Mouse (Mus musculus): ENCODE measurements around the gene Mpg. TPM values are rescaled to one million over a fixed set of nuclear protein-coding genes. Genes with fewer than 3 reads are reported as not detected.
A peak's percentile ranks its signal among the peaks of the same experiment; 100 is the strongest.
"Not testable (repeated sequence)": the region's sequence is repeated elsewhere in the genome, so short reads cannot be mapped to it uniquely, and the experiment has no call there.

The Mpg gene
- total RNA-seq, 2 experiments from 2014 or later: 8.9 to 11.1 TPM

GRCm38 (mm10) chr11:32200075-32200601 is 26.2 kb upstream of the Mpg start, which contains the start of gene Il9r:
Gene Il9r, minus strand, starts transcription at chr11:32200279.
- peak; percentile 72 for ATAC-seq (replicated peaks; ENCODE audit: low FRiP score, low TSS enrichment, poor library complexity, severe bottlenecking)

- ATAC-seq (replicated peaks; ENCODE audit: low FRiP score, low TSS enrichment, poor library complexity, severe bottlenecking): not testable (repeated sequence)
These were observed 25.3 kb upstream of the Mpg start for GRCm38 (mm10) chr11:32200992-32201391.

GRCm38 (mm10) chr11:32201922-32202685 is 24.2 kb upstream of the Mpg start:
- no peak for ATAC-seq (replicated peaks; ENCODE audit: low FRiP score, low TSS enrichment, poor library complexity, severe bottlenecking)

GRCm38 (mm10) chr11:32205058-32205873 is 21.0 kb upstream of the Mpg start, which contains the start of gene Snrnp25:
Gene Snrnp25, plus strand, starts transcription at chr11:32205415.
- peak; percentile 97 for ATAC-seq (replicated peaks; ENCODE audit: low FRiP score, low TSS enrichment, poor library complexity, severe bottlenecking)

- ATAC-seq (replicated peaks; ENCODE audit: low FRiP score, low TSS enrichment, poor library complexity, severe bottlenecking): no peak
These were observed 15.7 kb upstream of the Mpg start for GRCm38 (mm10) chr11:32210623-32211022.

GRCm38 (mm10) chr11:32215372-32216162 is 10.7 kb upstream of the Mpg start:
- no peak for ATAC-seq (replicated peaks; ENCODE audit: low FRiP score, low TSS enrichment, poor library complexity, severe bottlenecking)

GRCm38 (mm10) chr11:32216851-32217250 is 9.5 kb upstream of the Mpg start:
- peak; percentile 74 for ATAC-seq (replicated peaks; ENCODE audit: low FRiP score, low TSS enrichment, poor library complexity, severe bottlenecking)

GRCm38 (mm10) chr11:32218501-32219050 is 7.7 kb upstream of the Mpg start:
- ATAC-seq (replicated peaks; ENCODE audit: low FRiP score, low TSS enrichment, poor library complexity, severe bottlenecking): no peak

GRCm38 (mm10) chr11:32219287-32219686 is 7.0 kb upstream of the Mpg start:
- ATAC-seq (replicated peaks; ENCODE audit: low FRiP score, low TSS enrichment, poor library complexity, severe bottlenecking): no peak

- ATAC-seq (replicated peaks; ENCODE audit: low FRiP score, low TSS enrichment, poor library complexity, severe bottlenecking): no peak
These were observed 5.6 kb upstream of the Mpg start for GRCm38 (mm10) chr11:32220607-32221224.

GRCm38 (mm10) chr11:32221225-32221950 is 4.9 kb upstream of the Mpg start:
- ATAC-seq (replicated peaks; ENCODE audit: low FRiP score, low TSS enrichment, poor library complexity, severe bottlenecking): no peak

GRCm38 (mm10) chr11:32221951-32222409 is 4.3 kb upstream of the Mpg start, which contains the start of gene Rhbdf1:
Gene Rhbdf1, minus strand, starts transcription at chr11:32222300.
- no peak for ATAC-seq (replicated peaks; ENCODE audit: low FRiP score, low TSS enrichment, poor library complexity, severe bottlenecking)

GRCm38 (mm10) chr11:32222570-32223194 is 3.6 kb upstream of the Mpg start:
- no peak for ATAC-seq (replicated peaks; ENCODE audit: low FRiP score, low TSS enrichment, poor library complexity, severe bottlenecking)

- ATAC-seq (replicated peaks; ENCODE audit: low FRiP score, low TSS enrichment, poor library complexity, severe bottlenecking): no peak
These were observed 2.9 kb upstream of the Mpg start for GRCm38 (mm10) chr11:32223297-32223967.

- no peak for ATAC-seq (replicated peaks; ENCODE audit: low FRiP score, low TSS enrichment, poor library complexity, severe bottlenecking)
These were observed 1.7 kb upstream of the Mpg start for GRCm38 (mm10) chr11:32224468-32225139.
